Mouse (Mus musculus) ES-E14 (cell line): ENCODE measurements around the gene Rnf216. TPM values are rescaled to one million over a fixed set of nuclear protein-coding genes. Genes with fewer than 3 reads are reported as not detected.

ENCODE experiments used
- DNase-seq: peaks from one replicate; pipeline ENCODE4 v3.0.0-alpha.2; 2013; ENCODE audit warnings: low read depth, low spot score
- H3K27ac ChIP-seq: 2 replicates; pipeline ENCODE4 v1.5.1; 2012; ENCODE audit warnings: low read depth, mild to moderate bottlenecking, low read length, moderate library complexity, mixed read lengths; ENCODE audit not compliant: poor library complexity, insufficient read depth, severe bottlenecking
- H3K36me3 ChIP-seq: 2 replicates; pipeline ENCODE4 v1.6.1; 2012; ENCODE audit warnings: mild to moderate bottlenecking, low read length, moderate library complexity, mixed read lengths; ENCODE audit not compliant: control insufficient read depth, poor library complexity, insufficient read depth, severe bottlenecking
- H3K4me1 ChIP-seq, 2 experiments: fragments of 150-350 bp in 1 of 2; sonication (generic) in 1 of 2; 2 replicates each; pipeline ENCODE4 v1.6.1; 2012; ENCODE audit warnings: low read length in 2 of 2, mild to moderate bottlenecking in 1 of 2, mixed read lengths in 1 of 2; ENCODE audit not compliant: control insufficient read depth in 2 of 2, insufficient read depth in 2 of 2, poor library complexity in 1 of 2
- H3K4me3 ChIP-seq, 2 experiments: fragments of 150-350 bp in 1 of 2; sonication (generic) in 1 of 2; 2 replicates each; pipeline ENCODE4 v1.5.1; 2012; ENCODE audit warnings: low read length in 2 of 2, low read depth in 1 of 2, mild to moderate bottlenecking in 1 of 2, mixed read lengths in 1 of 2; ENCODE audit not compliant: insufficient read depth in 1 of 2, poor library complexity in 1 of 2, severe bottlenecking in 1 of 2
- H3K9ac ChIP-seq: 2 replicates; pipeline ENCODE4 v1.6.1; 2012; ENCODE audit warnings: low read depth, mild to moderate bottlenecking, low read length, mixed read lengths; ENCODE audit not compliant: poor library complexity, insufficient read depth, severe bottlenecking
- H3K9me3 ChIP-seq: fragments of 150-350 bp; sonication (generic); 2 replicates; pipeline ENCODE4 v1.6.1; 2012; ENCODE audit warnings: low read depth, mild to moderate bottlenecking, low read length; ENCODE audit not compliant: control insufficient read depth, insufficient read depth
- CHD2 ChIP-seq: IDR thresholded peaks from 2 replicates; pipeline ENCODE4 v1.6.1; 2014; ENCODE audit warnings: mild to moderate bottlenecking, low read depth, low read length, inconsistent platforms
- HCFC1 ChIP-seq: IDR thresholded peaks from 2 replicates; pipeline ENCODE4 v1.6.1; 2012; ENCODE audit warnings: low read length, inconsistent platforms, borderline replicate concordance; ENCODE audit not compliant: insufficient read depth
- MAFK ChIP-seq: IDR thresholded peaks from 2 replicates; pipeline ENCODE4 v1.6.1; 2014; ENCODE audit warnings: mild to moderate bottlenecking, low read depth, low read length, inconsistent platforms; ENCODE audit not compliant: insufficient read depth
- ZC3H11A ChIP-seq: IDR thresholded peaks from 2 replicates; pipeline ENCODE4 v1.6.1; 2012; ENCODE audit warnings: low read depth, mild to moderate bottlenecking, inconsistent platforms, low read length, borderline replicate concordance
- ZNF384 ChIP-seq: IDR thresholded peaks from 2 replicates; pipeline ENCODE4 v1.6.1; 2012; ENCODE audit warnings: low read depth, low read length, inconsistent platforms
- in situ Hi-C, 2 experiments: fragments of 600-800 bp; cut with MboI; formaldehyde crosslinking; loops; one replicate each; pipeline ENCODE4 v1.15.1; 2025; ENCODE audit warnings: low sequenced_read_pairs in 2 of 2, inconsistent platforms in 1 of 2; ENCODE audit not compliant: unreplicated experiment in 2 of 2
- total RNA-seq: library from RNA; depleted of rRNA; stranded (reverse); fragments of 300-350 nt; gene quantifications from 2 replicates; pipeline ENCODE4 v1.2.3, GENCODE M21; 2012

Rnf216 gene
- total RNA-seq, 1 experiment = 23.8 TPM

GRCm38 (mm10) chr5:142983174-142983573, 129.6 kb downstream of the Rnf216 start:
- TF ChIP-seq ZNF384 (no peak), ZC3H11A (no peak), CHD2 (no peak), HCFC1 (no peak), MAFK (no peak)

GRCm38 (mm10) chr5:142982046-142982801, 130.6 kb downstream of the Rnf216 start:
- DNase-seq = no peak
- H3K27ac ChIP-seq = no peak overlapping the region

More at GRCm38 (mm10) chr5:142983174-142983573, 129.6 kb downstream of the Rnf216 start:
- H3K4me1 ChIP-seq = peaks cover 0 to 2% of the 10 kb centered on the region in 2 experiments; a peak in 1 of 4 replicates
- no peaks in the 10 kb centered on the region for H3K36me3 ChIP-seq
- no peak overlapping the region for H3K27ac ChIP-seq
- in situ Hi-C loops = no loop called here
- H3K4me3 ChIP-seq = no peak overlapping the region
- DNase-seq = no peak
- H3K9me3 ChIP-seq = no peaks in the 10 kb centered on the region
- no peak overlapping the region for H3K9ac ChIP-seq

GRCm38 (mm10) chr5:142976516-142976915, 136.3 kb downstream of the Rnf216 start:
- Histone ChIP-seq H3K27ac (no peak overlapping the region), H3K4me3 (no peak overlapping the region), H3K9me3 (no peaks in the 10 kb centered on the region), H3K36me3 (peaks cover 7% of the 10 kb centered on the region), H3K4me1 (peaks cover 0 to 12% of the 10 kb centered on the region in 2 experiments; a peak in 2 of 4 replicates), H3K9ac (no peak overlapping the region)
- DNase-seq = no peak
- in situ Hi-C loops = no loop called here
- no peak for TF ChIP-seq ZNF384
- TF ChIP-seq ZC3H11A = no peak
- TF ChIP-seq MAFK = no peak
- TF ChIP-seq HCFC1 = no peak
- no peak for TF ChIP-seq CHD2

More at GRCm38 (mm10) chr5:142982046-142982801, 130.6 kb downstream of the Rnf216 start:
- no peak overlapping the region for H3K4me3 ChIP-seq
- TF ChIP-seq HCFC1 (no peak), MAFK (no peak), CHD2 (no peak), ZNF384 (no peak), ZC3H11A (no peak)
- in situ Hi-C loops = no loop called here
- H3K9me3 ChIP-seq = no peaks in the 10 kb centered on the region
- no peaks in the 10 kb centered on the region for H3K36me3 ChIP-seq
- H3K9ac ChIP-seq = no peak overlapping the region
- H3K4me1 ChIP-seq = peaks cover 0 to 2% of the 10 kb centered on the region in 2 experiments; a peak in 1 of 4 replicates

- DNase-seq = no peak
- H3K9me3 ChIP-seq = no peaks in the 10 kb centered on the region
- H3K36me3 ChIP-seq = peaks cover 24% of the 10 kb centered on the region
- H3K9ac ChIP-seq = no peak overlapping the region
- peaks cover 1 to 20% of the 10 kb centered on the region in 2 experiments; a peak in 2 of 4 replicates for H3K4me1 ChIP-seq
- no peak overlapping the region for H3K4me3 ChIP-seq
- TF ChIP-seq ZC3H11A (no peak), HCFC1 (no peak), ZNF384 (no peak), MAFK (no peak), CHD2 (no peak)
- in situ Hi-C loops = no loop called here
- H3K27ac ChIP-seq = no peak overlapping the region
Observed at GRCm38 (mm10) chr5:142974598-142975121, 138.1 kb downstream of the Rnf216 start.
